Mouse (Mus musculus) G1E (cell line): ENCODE results near the gene Anxa8.

Experiments used
- CTCF ChIP-seq: IDR thresholded peaks from 2 replicates; pipeline ENCODE4 v1.5.1; 2012; ENCODE audit warnings: low read depth, low read length, inconsistent platforms, mixed read lengths
- GATA1 ChIP-seq: IDR thresholded peaks from 2 replicates; pipeline ENCODE4 v1.6.1; 2012; ENCODE audit warnings: borderline replicate concordance, low read length, inconsistent platforms, mixed read lengths
- POLR2AphosphoS5 ChIP-seq: IDR thresholded peaks from 2 replicates; pipeline ENCODE4 v1.6.1; 2012; ENCODE audit warnings: low read depth, low read length, inconsistent platforms; ENCODE audit not compliant: insufficient replicate concordance
- TAL1 ChIP-seq: conservative IDR thresholded peaks from 2 replicates; pipeline ENCODE4 v1.6.1; 2012; ENCODE audit warnings: low read depth, low read length, inconsistent platforms, mixed read lengths

- TF ChIP-seq CTCF: no peak
- TF ChIP-seq GATA1: no peak
- TF ChIP-seq POLR2AphosphoS5: no peak
- TF ChIP-seq TAL1: no peak
Measured at GRCm38 (mm10) chr14:34114311-34114710, 28.5 kb downstream of the Anxa8 start.
